Mouse (Mus musculus) fat pad, adult 2 months (tissue): ENCODE results near the gene Dnajb13.
A peak's percentile ranks its signal among the peaks of the same experiment; 100 is the strongest.

Experiments used
- DNase-seq: peaks from one replicate; pipeline ENCODE4 v3.0.0-alpha.2; 2011; ENCODE audit warnings: low read depth, low spot score; ENCODE audit errors: extremely low read depth

The Dnajb13 gene

GRCm38 (mm10) chr7:100514573-100514972 is at the start of gene Dnajb13:
Gene Dnajb13, minus strand, starts transcription at chr7:100514960.
- DNase-seq, result no peak

GRCm38 (mm10) chr7:100561861-100562587 is 47.3 kb upstream of the Dnajb13 start:
- no peak for DNase-seq

GRCm38 (mm10) chr7:100559331-100559730 is 44.6 kb upstream of the Dnajb13 start:
- no peak for DNase-seq

- no peak for DNase-seq
Observed at GRCm38 (mm10) chr7:100557241-100557640, 42.5 kb upstream of the Dnajb13 start.

GRCm38 (mm10) chr7:100555431-100555951 is 40.7 kb upstream of the Dnajb13 start:
- no peak for DNase-seq

- no peak for DNase-seq
Observed at GRCm38 (mm10) chr7:100554939-100555338, 40.2 kb upstream of the Dnajb13 start.

GRCm38 (mm10) chr7:100550338-100551007 is 35.7 kb upstream of the Dnajb13 start:
- peak; percentile 50 for DNase-seq

- no peak for DNase-seq
Observed at GRCm38 (mm10) chr7:100549796-100550195, 35.0 kb upstream of the Dnajb13 start.

- no peak for DNase-seq
Observed at GRCm38 (mm10) chr7:100547631-100548030, 32.9 kb upstream of the Dnajb13 start.

GRCm38 (mm10) chr7:100544437-100544836 is 29.7 kb upstream of the Dnajb13 start:
- DNase-seq, result no peak

GRCm38 (mm10) chr7:100539516-100539915 is 24.8 kb upstream of the Dnajb13 start:
- DNase-seq, result no peak

- DNase-seq, result no peak
Observed at GRCm38 (mm10) chr7:100537519-100537902, 22.8 kb upstream of the Dnajb13 start.

GRCm38 (mm10) chr7:100536804-100537518 is 22.2 kb upstream of the Dnajb13 start, which contains the start of gene Coa4:
Gene Coa4, plus strand, starts transcription at chr7:100537071.
- DNase-seq, result peak; percentile 54

- no peak for DNase-seq
Observed at GRCm38 (mm10) chr7:100535831-100536230, 21.1 kb upstream of the Dnajb13 start.

- no peak for DNase-seq
Observed at GRCm38 (mm10) chr7:100534216-100534615, 19.5 kb upstream of the Dnajb13 start.

- DNase-seq, result no peak
Observed at GRCm38 (mm10) chr7:100533503-100533902, 18.7 kb upstream of the Dnajb13 start.

GRCm38 (mm10) chr7:100530766-100531165 is 16.0 kb upstream of the Dnajb13 start:
- no peak for DNase-seq

- DNase-seq, result no peak
Observed at GRCm38 (mm10) chr7:100524669-100525068, 9.9 kb upstream of the Dnajb13 start.

GRCm38 (mm10) chr7:100522222-100522621 is 7.5 kb upstream of the Dnajb13 start:
- DNase-seq, result no peak

GRCm38 (mm10) chr7:100520663-100521285 is 6.0 kb upstream of the Dnajb13 start:
- no peak for DNase-seq

GRCm38 (mm10) chr7:100520204-100520603 is 5.4 kb upstream of the Dnajb13 start:
- DNase-seq, result no peak
